In the genomic region with DNA sequence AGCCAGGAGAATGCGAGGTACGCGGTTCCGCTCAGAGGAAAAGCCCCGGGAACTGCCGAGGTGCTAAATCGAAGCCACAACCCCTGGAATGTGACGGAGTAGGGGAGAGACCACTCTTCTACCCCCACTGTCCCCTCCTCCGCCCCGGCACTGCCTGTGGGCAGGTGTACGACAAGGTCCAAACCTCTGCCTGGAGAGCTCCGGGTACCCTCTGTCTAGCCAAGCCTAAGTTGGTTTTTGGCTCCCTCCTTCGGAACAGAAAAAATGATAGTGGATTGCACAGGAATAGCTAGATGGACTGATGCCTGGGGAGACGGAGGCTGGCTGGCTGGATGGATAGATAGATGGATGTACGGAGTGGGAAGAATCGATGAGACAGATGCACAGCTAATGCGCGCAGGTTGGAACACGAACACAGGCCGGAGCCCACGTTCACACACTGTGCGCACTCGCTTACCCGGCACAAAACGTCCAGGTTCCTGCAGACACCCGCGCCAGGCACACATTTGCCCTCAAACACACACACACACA, we compare ENCODE assay signal across 8 mouse cellular contexts. TPM values are rescaled to one million over a fixed set of nuclear protein-coding genes. Genes with fewer than 3 reads are reported as not detected.
A peak's percentile ranks its signal among the peaks of the same experiment; 100 is the strongest.
DNase-seq lines count a peak whose midpoint lies in the region; ATAC-seq lines count a peak whose summit lies in the region.

No protein-coding gene starts in this region.

- under 1% methylated on average over 27 of the region's 27 CpGs for WGBS in intestine, embryonic 14.5 days

- H3K4me2 ChIP-seq in intestine, embryonic 14.5 days (ENCODE audit: low read length): peak overlapping the region; percentile 97

- peak; percentile 38 for DNase-seq in urinary bladder, adult 2 months (ENCODE audit: low spot score)
- no peak for DNase-seq in urinary bladder, postnatal 4 days (ENCODE audit: low spot score in 2 of 2)
- peak; percentile 53 to 76 for DNase-seq in frontal cortex, adult 2 months (ENCODE audit: extremely low spot score in 1 of 2, low spot score in 1 of 2)
- DNase-seq in intestine, embryonic 14.5 days (ENCODE audit: low spot score): peak; percentile 85
- peak; percentile 53 to 63 for DNase-seq in left cerebral cortex, adult 18-20 months (ENCODE audit: low spot score in 2 of 2)
- peak; percentile 47 for DNase-seq in lung, postnatal 14 days
- peak; percentile 71 to 80 for DNase-seq in right cerebral cortex, postnatal 10 days (ENCODE audit: low spot score in 2 of 2)
- DNase-seq in adipocyte (ENCODE audit: low spot score): no peak

- H3K36me3 ChIP-seq in intestine, embryonic 14.5 days (ENCODE audit: control insufficient read depth, insufficient read depth, low read length): no peaks in the 10 kb centered on the region; the same call in 1 of the 2 replicates

- H3K4me3 ChIP-seq in intestine, embryonic 14.5 days (ENCODE audit: low read depth, low read length): peak overlapping the region; percentile 69

- 0 out of 2 replicates have a peak, but pooled peaks cover 4% of the 10 kb centered on the region for H3K27me3 ChIP-seq in intestine, embryonic 14.5 days (replicated peaks; ENCODE audit: control insufficient read depth, insufficient read depth, low read length)

- peak overlapping the region; percentile 56 for H3K9ac ChIP-seq in intestine, embryonic 14.5 days (ENCODE audit: low read length)

- ATAC-seq in intestine, embryonic 14.5 days (replicated peaks; ENCODE audit: low FRiP score, low TSS enrichment, low read depth): 0 out of 2 replicates have a peak, but pooled peaks have one; percentile 19

- no peaks in the 10 kb centered on the region for H3K9me3 ChIP-seq in intestine, embryonic 14.5 days (ENCODE audit: control insufficient read depth, low read length)

- H3K4me1 ChIP-seq in intestine, embryonic 14.5 days (replicated peaks; ENCODE audit: control insufficient read depth, insufficient read depth, low read length): peaks cover 17% of the 10 kb centered on the region

- no peak overlapping the region for H3K27ac ChIP-seq in intestine, embryonic 14.5 days (ENCODE audit: low read depth)

RNA-seq across cellular contexts. Expression of gene Epha4, which starts 1.4 kb away (rescaled TPM):
- polyA plus RNA-seq in urinary bladder, adult 2 months (2012; rRNA removed): 6.0 and 7.6 TPM in 2 replicates
- 43.9 and 46.1 TPM in 2 replicates for polyA plus RNA-seq in frontal cortex, adult 2 months (2012; rRNA removed)
- polyA plus RNA-seq in intestine, embryonic 14.5 days (2014; fragmentation: Nextera tagmentation; extraction: Ambion mirVana): 15.4 TPM in 2 replicates
- total RNA-seq in left cerebral cortex, adult 18-20 months (2021): 100 to 1,000 TPM; 148 to 151 TPM

Comparison
In these comparisons a context has a peak if more than half of its experiments do, and no peak if none do; other contexts are left out.
1. DNase-seq: peak in urinary bladder, adult 2 months (single experiment), frontal cortex, adult 2 months (2 of 2), intestine, embryonic 14.5 days (single experiment), left cerebral cortex, adult 18-20 months (2 of 2), lung, postnatal 14 days (single experiment) and right cerebral cortex, postnatal 10 days (2 of 2); none in urinary bladder, postnatal 4 days (0 of 2) and adipocyte (single experiment).